Mouse (Mus musculus): ENCODE results near the gene Dbi. TPM values are rescaled to one million over a fixed set of nuclear protein-coding genes. Genes with fewer than 3 reads are reported as not detected.

The Dbi gene
- total and polyA plus RNA-seq, 2 experiments from 2014 or later = 540 to 1,809 TPM

DNA sequence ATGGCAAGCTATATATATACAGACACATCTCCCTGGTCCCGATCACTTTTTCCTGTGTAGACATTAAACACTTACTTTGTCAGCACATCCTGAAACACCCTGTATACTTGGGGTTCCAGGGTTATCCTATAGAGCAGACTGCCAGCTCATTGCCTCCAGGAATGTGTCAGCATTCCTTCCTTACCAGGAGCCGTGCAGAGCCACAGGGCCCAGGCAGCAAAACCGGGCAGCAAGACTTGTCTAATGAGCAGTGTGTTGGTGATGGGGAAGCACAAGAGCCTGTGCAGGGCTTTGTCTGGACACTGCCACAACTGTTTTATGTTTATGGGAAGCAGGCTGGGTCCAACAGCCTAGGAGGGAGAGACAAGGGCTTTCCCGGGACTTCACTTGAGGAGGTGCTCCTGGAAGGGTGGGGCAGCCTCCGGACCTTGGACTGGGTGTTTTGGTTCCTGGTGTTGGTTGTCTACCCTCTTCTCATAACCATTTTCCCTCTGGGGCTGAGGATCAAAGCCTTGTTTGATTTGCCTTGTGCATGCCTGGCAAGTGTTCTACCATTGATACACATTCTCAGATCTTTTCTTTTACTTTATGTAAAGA lies 36.9 kb downstream of the Dbi start:
- Histone ChIP-seq H3K4me1 (ENCODE audit: insufficient read depth, low read length) (no peaks in the 10 kb centered on the region), H3K27ac (ENCODE audit: low read depth, low read length) (no peak overlapping the region), H3K4me3 (ENCODE audit: low read depth, low read length) (no peak overlapping the region), H3K4me2 (ENCODE audit: low read depth, low read length, poor library complexity, severe bottlenecking) (no peak overlapping the region), H3K9ac (replicated peaks; ENCODE audit: low read length, poor library complexity, severe bottlenecking) (no peak overlapping the region), H3K9me3 (ENCODE audit: low read length) (no peaks in the 10 kb centered on the region), H3K27me3 (ENCODE audit: insufficient read depth, low read length) (no peaks in the 10 kb centered on the region), H3K36me3 (ENCODE audit: insufficient read depth, low read length) (no peaks in the 10 kb centered on the region)
- no peak for TF ChIP-seq CTCF (IDR thresholded peaks at IDR 0.05)
- ATAC-seq (ENCODE audit: low FRiP score) = no peak
- no peak for DNase-seq (ENCODE audit: low spot score)
- WGBS = 69% methylated on average over 5 of the region's 5 CpGs

DNA sequence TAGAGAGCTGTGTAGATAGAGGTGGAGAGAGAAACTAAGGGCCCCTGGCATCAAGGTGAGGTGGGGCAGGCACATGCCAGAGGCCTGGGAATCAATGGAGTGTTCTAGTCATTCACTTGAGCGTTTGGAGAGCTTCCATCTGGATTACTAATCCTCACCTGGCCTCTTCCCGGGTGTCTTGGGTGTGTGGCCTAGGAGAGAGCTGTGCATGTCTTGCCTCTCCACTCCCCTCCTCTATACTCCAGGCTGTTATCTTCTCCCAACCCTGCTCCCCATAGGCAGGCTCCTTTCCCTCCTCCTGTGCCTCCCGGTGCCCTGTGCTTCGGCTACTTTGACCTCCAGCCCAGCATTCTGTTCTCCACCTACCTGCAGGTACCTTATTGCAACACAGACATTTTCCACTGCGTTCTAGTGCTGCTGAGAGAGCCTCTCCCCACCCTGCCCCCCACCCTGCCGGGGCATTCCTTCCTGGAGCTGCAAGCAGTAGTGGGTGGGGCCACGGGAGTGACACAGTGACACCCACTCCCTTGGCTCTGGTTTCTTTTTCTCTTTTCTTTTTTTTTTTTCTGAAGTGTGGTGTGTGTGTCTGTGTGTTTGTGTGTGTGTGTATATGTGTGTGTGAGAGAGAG lies 37.8 kb downstream of the Dbi start:
- H3K27ac ChIP-seq (ENCODE audit: low read depth, low read length) = no peak overlapping the region
- H3K4me1 ChIP-seq (ENCODE audit: insufficient read depth, low read length) = no peaks in the 10 kb centered on the region
- 59% methylated on average over 7 of the region's 7 CpGs for WGBS
- no peak overlapping the region for H3K9ac ChIP-seq (replicated peaks; ENCODE audit: low read length, poor library complexity, severe bottlenecking)
- no peak for ATAC-seq (ENCODE audit: low FRiP score)
- no peaks in the 10 kb centered on the region for H3K36me3 ChIP-seq (ENCODE audit: insufficient read depth, low read length)
- H3K4me3 ChIP-seq (ENCODE audit: low read depth, low read length) = no peak overlapping the region
- no peak for TF ChIP-seq CTCF (IDR thresholded peaks at IDR 0.05)
- H3K27me3 ChIP-seq (ENCODE audit: insufficient read depth, low read length) = no peaks in the 10 kb centered on the region
- H3K9me3 ChIP-seq (ENCODE audit: low read length) = no peaks in the 10 kb centered on the region
- no peak overlapping the region for H3K4me2 ChIP-seq (ENCODE audit: low read depth, low read length, poor library complexity, severe bottlenecking)
- DNase-seq (ENCODE audit: low spot score) = no peak

DNA sequence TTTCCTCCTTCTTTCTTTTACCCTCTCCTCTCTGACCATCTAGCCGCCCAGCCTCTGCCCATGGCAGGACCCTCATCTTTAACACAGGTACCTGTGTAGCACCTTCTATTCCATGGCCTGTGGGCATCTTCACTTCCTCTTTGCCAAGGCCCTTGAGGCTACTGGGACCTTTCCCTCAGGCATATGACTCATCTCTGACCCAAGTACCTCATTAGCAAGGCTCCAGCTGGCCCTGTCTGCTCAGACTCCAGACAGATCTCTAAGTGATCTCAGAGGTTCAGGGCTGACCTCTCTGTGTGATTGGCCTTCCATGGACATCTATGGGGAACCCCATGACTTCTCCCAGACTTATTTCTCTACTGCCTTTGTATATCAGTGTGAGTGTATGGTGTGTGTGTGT lies 40.2 kb downstream of the Dbi start:
- no peak for DNase-seq (ENCODE audit: low spot score)
- Histone ChIP-seq H3K27ac (ENCODE audit: low read depth, low read length) (no peak overlapping the region), H3K9me3 (ENCODE audit: low read length) (no peaks in the 10 kb centered on the region), H3K4me2 (ENCODE audit: low read depth, low read length, poor library complexity, severe bottlenecking) (no peak overlapping the region), H3K4me1 (ENCODE audit: insufficient read depth, low read length) (no peaks in the 10 kb centered on the region), H3K36me3 (ENCODE audit: insufficient read depth, low read length) (no peaks in the 10 kb centered on the region), H3K9ac (replicated peaks; ENCODE audit: low read length, poor library complexity, severe bottlenecking) (no peak overlapping the region), H3K27me3 (ENCODE audit: insufficient read depth, low read length) (no peaks in the 10 kb centered on the region), H3K4me3 (ENCODE audit: low read depth, low read length) (no peak overlapping the region)
- TF ChIP-seq CTCF (IDR thresholded peaks at IDR 0.05) = no peak
- ATAC-seq (ENCODE audit: low FRiP score) = no peak
- WGBS = 89% methylated on average over 1 of the region's 1 CpGs

DNA sequence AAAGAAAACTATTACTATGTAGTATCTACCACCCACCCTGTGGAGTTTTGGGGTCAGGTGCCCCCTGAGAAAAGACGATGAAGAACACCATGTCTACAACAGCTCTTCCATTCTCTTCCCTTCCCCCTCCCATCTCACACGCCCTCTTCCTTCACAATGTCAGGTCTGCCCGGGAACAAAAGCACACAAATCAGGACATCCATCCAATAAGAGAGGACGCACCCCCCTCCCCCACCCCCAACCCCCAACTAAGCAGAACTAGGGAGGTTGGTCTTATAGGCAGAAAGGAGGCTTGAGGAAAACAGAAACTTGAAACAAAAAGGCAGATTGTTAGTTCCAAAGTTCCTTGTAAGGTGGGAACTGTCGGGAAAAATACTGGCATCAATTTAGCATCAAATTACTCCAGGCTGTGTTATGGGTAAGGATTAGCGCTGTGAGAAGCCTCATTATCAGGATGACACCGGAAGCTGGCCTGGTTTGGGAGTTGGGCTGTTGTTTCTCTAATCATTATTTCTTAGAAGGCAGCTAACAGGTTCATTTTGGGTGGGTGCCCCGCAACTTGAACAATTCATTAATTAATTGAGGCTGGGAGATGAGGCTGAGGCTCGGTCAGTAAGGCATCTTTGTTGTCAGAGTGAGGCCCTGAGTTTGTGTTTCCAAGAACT lies 43.0 kb downstream of the Dbi start:
- Histone ChIP-seq H3K4me2 (ENCODE audit: low read depth, low read length, poor library complexity, severe bottlenecking) (no peak overlapping the region), H3K4me1 (ENCODE audit: insufficient read depth, low read length) (peaks cover 7% of the 10 kb centered on the region; the same call in 1 of the 2 replicates), H3K4me3 (ENCODE audit: low read depth, low read length) (no peak overlapping the region), H3K36me3 (ENCODE audit: insufficient read depth, low read length) (no peaks in the 10 kb centered on the region), H3K9me3 (ENCODE audit: low read length) (no peaks in the 10 kb centered on the region), H3K27ac (ENCODE audit: low read depth, low read length) (no peak overlapping the region), H3K9ac (replicated peaks; ENCODE audit: low read length, poor library complexity, severe bottlenecking) (no peak overlapping the region), H3K27me3 (ENCODE audit: insufficient read depth, low read length) (peaks cover 4% of the 10 kb centered on the region; the same call in 1 of the 2 replicates)
- no peak for ATAC-seq (ENCODE audit: low FRiP score)
- no peak for DNase-seq (ENCODE audit: low spot score)
- no peak for TF ChIP-seq CTCF (IDR thresholded peaks at IDR 0.05)
- 16% methylated on average over 9 of the region's 9 CpGs for WGBS

DNA sequence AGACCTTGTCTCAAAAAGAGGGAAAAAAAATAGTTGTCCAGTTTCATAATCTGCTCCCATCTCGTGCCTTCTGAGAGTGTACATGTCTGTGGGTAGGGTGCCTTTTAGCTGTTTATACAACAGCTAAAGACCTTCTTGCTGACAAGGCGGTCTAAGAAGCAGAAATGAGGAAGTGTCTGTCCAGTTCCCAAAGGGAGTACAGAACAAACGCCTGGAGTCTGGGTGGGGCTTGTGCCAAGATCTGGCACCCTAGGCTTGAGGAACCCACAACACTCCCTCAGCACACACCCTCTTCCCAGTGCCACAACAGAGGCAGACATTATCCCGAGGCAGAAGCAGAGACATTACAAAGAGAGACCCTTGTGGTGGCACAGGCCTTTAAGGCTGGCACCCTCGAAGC lies 45.4 kb downstream of the Dbi start:
- no peak overlapping the region for H3K27ac ChIP-seq (ENCODE audit: low read depth, low read length)
- no peak for ATAC-seq (ENCODE audit: low FRiP score)

DNA sequence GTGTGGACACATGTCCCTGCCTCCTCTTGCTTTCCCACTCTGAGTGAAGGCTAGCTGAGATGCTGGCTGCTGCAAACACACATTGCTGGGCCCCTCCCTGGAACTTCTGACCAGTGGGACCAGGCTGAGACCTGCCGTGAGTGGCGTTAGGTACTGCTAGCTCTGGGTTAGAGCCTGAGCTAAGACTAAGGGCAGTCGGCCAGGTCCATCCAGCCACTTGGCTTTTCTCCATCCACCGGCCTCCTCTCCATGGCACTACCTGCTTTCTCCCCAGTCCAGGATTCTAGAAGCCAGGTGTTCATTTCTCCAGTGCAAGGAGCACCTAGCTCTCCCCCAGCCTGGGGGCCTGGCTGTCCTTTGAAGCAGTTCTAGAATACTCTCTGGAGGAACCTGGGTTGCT lies 45.9 kb downstream of the Dbi start:
- Histone ChIP-seq H3K36me3 (ENCODE audit: insufficient read depth, low read length) (no peaks in the 10 kb centered on the region), H3K27me3 (ENCODE audit: insufficient read depth, low read length) (peaks cover 7% of the 10 kb centered on the region; the same call in 1 of the 2 replicates), H3K4me2 (ENCODE audit: low read depth, low read length, poor library complexity, severe bottlenecking) (no peak overlapping the region), H3K4me1 (ENCODE audit: insufficient read depth, low read length) (peaks cover 7% of the 10 kb centered on the region; the same call in 1 of the 2 replicates), H3K9me3 (ENCODE audit: low read length) (no peaks in the 10 kb centered on the region), H3K4me3 (ENCODE audit: low read depth, low read length) (no peak overlapping the region), H3K9ac (replicated peaks; ENCODE audit: low read length, poor library complexity, severe bottlenecking) (no peak overlapping the region), H3K27ac (ENCODE audit: low read depth, low read length) (no peak overlapping the region)
- 79% methylated on average over 4 of the region's 4 CpGs for WGBS
- TF ChIP-seq CTCF (IDR thresholded peaks at IDR 0.05) = no peak
- ATAC-seq (ENCODE audit: low FRiP score) = no peak
- no peak for DNase-seq (ENCODE audit: low spot score)

More for the DNA sequence above, 45.4 kb downstream of the Dbi start:
- DNase-seq (ENCODE audit: low spot score) = no peak
- Histone ChIP-seq H3K4me1 (ENCODE audit: insufficient read depth, low read length) (peaks cover 7% of the 10 kb centered on the region; the same call in 1 of the 2 replicates), H3K9ac (replicated peaks; ENCODE audit: low read length, poor library complexity, severe bottlenecking) (no peak overlapping the region), H3K9me3 (ENCODE audit: low read length) (no peaks in the 10 kb centered on the region), H3K4me2 (ENCODE audit: low read depth, low read length, poor library complexity, severe bottlenecking) (no peak overlapping the region), H3K27me3 (ENCODE audit: insufficient read depth, low read length) (peaks cover 7% of the 10 kb centered on the region; the same call in 1 of the 2 replicates), H3K36me3 (ENCODE audit: insufficient read depth, low read length) (no peaks in the 10 kb centered on the region), H3K4me3 (ENCODE audit: low read depth, low read length) (no peak overlapping the region)
- 79% methylated on average over 5 of the region's 5 CpGs for WGBS
- TF ChIP-seq CTCF (IDR thresholded peaks at IDR 0.05) = no peak

Measured in midbrain, postnatal 0 days (tissue).